9 mouse cellular contexts compared by ENCODE assay signal in genomic region chr16:44616376-44616775, GRCm38 (mm10). TPM values are rescaled to one million over a fixed set of nuclear protein-coding genes. Genes with fewer than 3 reads are reported as not detected.
A peak's percentile ranks its signal among the peaks of the same experiment; 100 is the strongest.
DNase-seq lines count a peak whose midpoint lies in the region; ATAC-seq lines count a peak whose summit lies in the region.
"Had no signal": no experiment of that assay in that cellular context is flagged by ENCODE, and none has a peak within 500 bp of the region (broad histone marks: within the 10 kb centered on the region; RNA-seq: fewer than 3 reads in every experiment).

No protein-coding gene starts in this region.

- ATAC-seq in hindbrain, embryonic 11.5 days (ENCODE audit: low FRiP score) = no peak
- ATAC-seq in heart, embryonic 13.5 days (ENCODE audit: extremely low read depth, insufficient number of reproducible peaks, low FRiP score, low TSS enrichment) = peak; percentile 72; the same call in 1 of the 2 replicates

- H3K27ac ChIP-seq in hindbrain, embryonic 10.5 days = peak overlapping the region; percentile 69
- no peak overlapping the region for H3K27ac ChIP-seq in hindbrain, embryonic 11.5 days (ENCODE audit: low read depth, low read length)
- H3K27ac ChIP-seq in heart, embryonic 13.5 days (replicated peaks) = peak overlapping the region; percentile 82

- DNase-seq in hindbrain, embryonic 10.5 days (ENCODE audit: low spot score) = peak; percentile 29
- no peak for DNase-seq in hindbrain, embryonic 11.5 days (ENCODE audit: low spot score)
- peak; percentile 71 to 78 for DNase-seq in cerebellum, postnatal 10 days
- DNase-seq in lung, postnatal 4 days = peak; percentile 59 to 85
- DNase-seq in ovary, adult 18-20 months (ENCODE audit: low spot score) = no peak
- no peak for DNase-seq in thymus, postnatal 25 days
- no peak for DNase-seq in left cerebral cortex, postnatal 10 days (ENCODE audit: extremely low spot score in 1 of 2, low spot score in 2 of 2)

- no peak overlapping the region for H3K4me3 ChIP-seq in hindbrain, embryonic 10.5 days
- no peak overlapping the region for H3K4me3 ChIP-seq in hindbrain, embryonic 11.5 days (ENCODE audit: low read depth, low read length)
- no peak overlapping the region for H3K4me3 ChIP-seq in heart, embryonic 13.5 days

- H3K36me3 ChIP-seq in hindbrain, embryonic 10.5 days = no peaks in the 10 kb centered on the region
- H3K36me3 ChIP-seq in hindbrain, embryonic 11.5 days (ENCODE audit: control insufficient read depth, insufficient read depth, low read length) = no peaks in the 10 kb centered on the region
- H3K36me3 ChIP-seq in heart, embryonic 13.5 days = no peaks in the 10 kb centered on the region
- H3K36me3 ChIP-seq: G1E had no signal

- H3K9me3 ChIP-seq in hindbrain, embryonic 10.5 days = no peaks in the 10 kb centered on the region
- H3K9me3 ChIP-seq in hindbrain, embryonic 11.5 days (ENCODE audit: control insufficient read depth, low read length) = no peaks in the 10 kb centered on the region
- H3K9me3 ChIP-seq in heart, embryonic 13.5 days = no peaks in the 10 kb centered on the region
- H3K9me3 ChIP-seq: G1E had no signal

- H3K9ac ChIP-seq in hindbrain, embryonic 11.5 days (ENCODE audit: low read depth, low read length) = no peak overlapping the region
- H3K9ac ChIP-seq in heart, embryonic 13.5 days = peak overlapping the region; percentile 20; the same call in 1 of the 2 replicates

- 29% methylated on average over 5 of the region's 5 CpGs for WGBS in hindbrain, embryonic 10.5 days
- 33% methylated on average over 5 of the region's 5 CpGs for WGBS in hindbrain, embryonic 11.5 days
- 8% methylated on average over 5 of the region's 5 CpGs for WGBS in heart, embryonic 13.5 days

- no peak overlapping the region for H3K4me2 ChIP-seq in hindbrain, embryonic 11.5 days (replicated peaks; ENCODE audit: low read depth, low read length)
- H3K4me2 ChIP-seq in heart, embryonic 13.5 days = peak overlapping the region; percentile 35

- H3K4me1 ChIP-seq in hindbrain, embryonic 10.5 days (replicated peaks) = peaks cover 14% of the 10 kb centered on the region
- H3K4me1 ChIP-seq in hindbrain, embryonic 11.5 days (replicated peaks; ENCODE audit: control insufficient read depth, insufficient read depth, low read length) = no peaks in the 10 kb centered on the region
- peaks cover 32% of the 10 kb centered on the region for H3K4me1 ChIP-seq in heart, embryonic 13.5 days

- no peaks in the 10 kb centered on the region; the same call in 1 of the 2 replicates for H3K27me3 ChIP-seq in hindbrain, embryonic 10.5 days (ENCODE audit: insufficient read depth, poor library complexity, severe bottlenecking)
- no peaks in the 10 kb centered on the region for H3K27me3 ChIP-seq in hindbrain, embryonic 11.5 days (ENCODE audit: control insufficient read depth, insufficient read depth, low read length)
- no peaks in the 10 kb centered on the region for H3K27me3 ChIP-seq in heart, embryonic 13.5 days (replicated peaks)

- intact Hi-C loops in left cerebral cortex, postnatal 10 days (cut with DNase I) = loop anchor here (5.0 kb wide), 1 partner anchor 66 kb away; no protein-coding TSS in a partner anchor

RNA-seq across cellular contexts. Expression of gene Boc, which starts 57.7 kb away (rescaled TPM):
- polyA plus RNA-seq in hindbrain, embryonic 10.5 days (2016; fragmentation: Nextera tagmentation; extraction: Ambion mirVana) = 36.0 and 43.9 TPM in 2 replicates
- polyA plus RNA-seq in hindbrain, embryonic 11.5 days (2014; fragmentation: Nextera tagmentation; extraction: Ambion mirVana) = 34.3 and 41.7 TPM in 2 replicates
- polyA plus RNA-seq in heart, embryonic 13.5 days (2015; fragmentation: Nextera tagmentation; extraction: Ambion mirVana) = 7.8 and 10.0 TPM in 2 replicates
- 10 to 100 TPM; 20.4 to 21.4 TPM for total RNA-seq in left cerebral cortex, postnatal 10 days (2021)
- total RNA-seq: G1E had no signal
- polyA plus RNA-seq: G1E had no signal

Comparison
In these comparisons a context has a peak if more than half of its experiments do, and no peak if none do; other contexts are left out.
1. DNase-seq: peak in hindbrain, embryonic 10.5 days (single experiment), cerebellum, postnatal 10 days (2 of 2) and lung, postnatal 4 days (2 of 2); none in hindbrain, embryonic 11.5 days (single experiment), ovary, adult 18-20 months (single experiment), thymus, postnatal 25 days (single experiment) and left cerebral cortex, postnatal 10 days (0 of 2).